Mouse (Mus musculus): ENCODE measurements around the gene Eif4ebp2. TPM values are rescaled to one million over a fixed set of nuclear protein-coding genes. Genes with fewer than 3 reads are reported as not detected.
A peak's percentile ranks its signal among the peaks of the same experiment; 100 is the strongest.

The Eif4ebp2 gene
- 43.3 and 46.9 TPM in 2 replicates for polyA plus RNA-seq (2014; fragmentation: Nextera tagmentation; extraction: Ambion mirVana)

DNA sequence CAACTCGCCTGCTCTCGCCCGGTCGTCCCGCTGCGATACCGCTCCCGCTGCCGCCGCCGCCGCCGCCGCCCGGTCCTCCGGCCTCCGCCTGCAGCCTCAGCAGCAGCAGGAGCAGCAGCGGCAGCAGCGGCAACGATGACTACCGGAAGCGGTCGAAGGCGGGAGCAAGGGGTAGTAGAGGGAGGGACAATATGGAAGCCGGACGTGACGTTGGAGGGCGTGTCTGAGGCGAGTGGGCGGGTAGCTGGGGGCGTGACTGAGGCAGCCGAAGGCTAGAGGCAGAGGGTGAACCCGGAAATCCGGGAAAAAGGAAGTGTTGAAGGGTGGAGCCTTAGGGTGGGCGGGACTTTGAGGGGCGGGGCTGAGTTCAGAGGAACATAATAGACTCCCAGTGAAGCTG is at the start of gene Eif4ebp2:
Eif4ebp2 (minus strand) TSS at position 17 of the 400 bp plus-strand sequence.
- Histone ChIP-seq H3K4me1 (ENCODE audit: control insufficient read depth, insufficient read depth, low read length) (peaks cover 10% of the 10 kb centered on the region; the same call in 1 of the 2 replicates), H3K9me3 (ENCODE audit: control insufficient read depth, low read length) (no peaks in the 10 kb centered on the region), H3K36me3 (ENCODE audit: control insufficient read depth, insufficient read depth, low read length) (peaks cover 12% of the 10 kb centered on the region), H3K27me3 (replicated peaks; ENCODE audit: control insufficient read depth, insufficient read depth, low read length) (no peaks in the 10 kb centered on the region), H3K9ac (ENCODE audit: low read depth, low read length) (peak within 1 kb of the TSS; percentile 89), H3K4me2 (ENCODE audit: low read depth, low read length) (peak within 1 kb of the TSS; percentile 71), H3K4me3 (ENCODE audit: low read depth, low read length) (peak within 1 kb of the TSS; percentile 96), H3K27ac (replicated peaks; ENCODE audit: low read depth, low read length) (peak within 1 kb of the TSS; percentile 82)
- DNase-seq (ENCODE audit: low spot score) (peak; percentile 98), ATAC-seq (ENCODE audit: low read depth) (peak; percentile 99)
- WGBS = under 1% methylated on average over 30 of the region's 36 CpGs

GRCm38 (mm10) chr10:61500756-61501155 is 48.3 kb upstream of the Eif4ebp2 start:
- 57% methylated on average over 7 of the region's 7 CpGs for WGBS
- H3K36me3 ChIP-seq (ENCODE audit: control insufficient read depth, insufficient read depth, low read length) = no peaks in the 10 kb centered on the region
- no peak overlapping the region for H3K9ac ChIP-seq (ENCODE audit: low read depth, low read length)
- H3K27me3 ChIP-seq (replicated peaks; ENCODE audit: control insufficient read depth, insufficient read depth, low read length) = no peaks in the 10 kb centered on the region
- no peak overlapping the region for H3K4me2 ChIP-seq (ENCODE audit: low read depth, low read length)
- H3K4me3 ChIP-seq (ENCODE audit: low read depth, low read length) = no peak overlapping the region
- H3K9me3 ChIP-seq (ENCODE audit: control insufficient read depth, low read length) = no peaks in the 10 kb centered on the region
- ATAC-seq (ENCODE audit: low read depth) (no peak), DNase-seq (ENCODE audit: low spot score) (no peak)
- H3K4me1 ChIP-seq (ENCODE audit: control insufficient read depth, insufficient read depth, low read length) = peaks cover 12% of the 10 kb centered on the region
- no peak overlapping the region for H3K27ac ChIP-seq (replicated peaks; ENCODE audit: low read depth, low read length)

GRCm38 (mm10) chr10:61499505-61500466 is 47.3 kb upstream of the Eif4ebp2 start:
- WGBS = 61% methylated on average over 20 of the region's 20 CpGs
- ATAC-seq (ENCODE audit: low read depth) = no peak
- Histone ChIP-seq H3K9me3 (ENCODE audit: control insufficient read depth, low read length) (no peaks in the 10 kb centered on the region), H3K9ac (ENCODE audit: low read depth, low read length) (no peak overlapping the region), H3K4me3 (ENCODE audit: low read depth, low read length) (no peak overlapping the region), H3K36me3 (ENCODE audit: control insufficient read depth, insufficient read depth, low read length) (no peaks in the 10 kb centered on the region), H3K4me2 (ENCODE audit: low read depth, low read length) (no peak overlapping the region), H3K27ac (replicated peaks; ENCODE audit: low read depth, low read length) (no peak overlapping the region), H3K27me3 (replicated peaks; ENCODE audit: control insufficient read depth, insufficient read depth, low read length) (no peaks in the 10 kb centered on the region), H3K4me1 (ENCODE audit: control insufficient read depth, insufficient read depth, low read length) (peaks cover 21% of the 10 kb centered on the region)
- DNase-seq (ENCODE audit: low spot score) = no peak

- peak; percentile 67 for DNase-seq (ENCODE audit: low spot score)
Measured at GRCm38 (mm10) chr10:61496231-61496630, 43.8 kb upstream of the Eif4ebp2 start.

GRCm38 (mm10) chr10:61495461-61495860 is 43.0 kb upstream of the Eif4ebp2 start:
- H3K4me3 ChIP-seq (ENCODE audit: low read depth, low read length) = no peak overlapping the region
- peak overlapping the region; percentile 73 for H3K27ac ChIP-seq (replicated peaks; ENCODE audit: low read depth, low read length)
- no peaks in the 10 kb centered on the region for H3K27me3 ChIP-seq (replicated peaks; ENCODE audit: control insufficient read depth, insufficient read depth, low read length)
- WGBS = 26% methylated on average over 4 of the region's 4 CpGs
- 0 out of 2 replicates have a peak overlapping the region, but pooled peaks have one; percentile 31 for H3K9ac ChIP-seq (ENCODE audit: low read depth, low read length)
- H3K36me3 ChIP-seq (ENCODE audit: control insufficient read depth, insufficient read depth, low read length) = no peaks in the 10 kb centered on the region
- no peak overlapping the region for H3K4me2 ChIP-seq (ENCODE audit: low read depth, low read length)
- ATAC-seq (ENCODE audit: low read depth) (peak; percentile 41; the same call in 1 of the 2 replicates), DNase-seq (ENCODE audit: low spot score) (peak; percentile 57)
- no peaks in the 10 kb centered on the region for H3K9me3 ChIP-seq (ENCODE audit: control insufficient read depth, low read length)
- peaks cover 21% of the 10 kb centered on the region for H3K4me1 ChIP-seq (ENCODE audit: control insufficient read depth, insufficient read depth, low read length)

More at GRCm38 (mm10) chr10:61496231-61496630, 43.8 kb upstream of the Eif4ebp2 start:
- no peaks in the 10 kb centered on the region for H3K9me3 ChIP-seq (ENCODE audit: control insufficient read depth, low read length)
- no peak overlapping the region for H3K4me3 ChIP-seq (ENCODE audit: low read depth, low read length)
- no peak overlapping the region for H3K4me2 ChIP-seq (ENCODE audit: low read depth, low read length)
- peak overlapping the region; percentile 73 for H3K27ac ChIP-seq (replicated peaks; ENCODE audit: low read depth, low read length)
- H3K4me1 ChIP-seq (ENCODE audit: control insufficient read depth, insufficient read depth, low read length) = peaks cover 21% of the 10 kb centered on the region
- no peak for ATAC-seq (ENCODE audit: low read depth)
- 0 out of 2 replicates have a peak overlapping the region, but pooled peaks have one; percentile 31 for H3K9ac ChIP-seq (ENCODE audit: low read depth, low read length)
- WGBS = 30% methylated on average over 9 of the region's 9 CpGs
- H3K27me3 ChIP-seq (replicated peaks; ENCODE audit: control insufficient read depth, insufficient read depth, low read length) = no peaks in the 10 kb centered on the region
- H3K36me3 ChIP-seq (ENCODE audit: control insufficient read depth, insufficient read depth, low read length) = no peaks in the 10 kb centered on the region

DNA sequence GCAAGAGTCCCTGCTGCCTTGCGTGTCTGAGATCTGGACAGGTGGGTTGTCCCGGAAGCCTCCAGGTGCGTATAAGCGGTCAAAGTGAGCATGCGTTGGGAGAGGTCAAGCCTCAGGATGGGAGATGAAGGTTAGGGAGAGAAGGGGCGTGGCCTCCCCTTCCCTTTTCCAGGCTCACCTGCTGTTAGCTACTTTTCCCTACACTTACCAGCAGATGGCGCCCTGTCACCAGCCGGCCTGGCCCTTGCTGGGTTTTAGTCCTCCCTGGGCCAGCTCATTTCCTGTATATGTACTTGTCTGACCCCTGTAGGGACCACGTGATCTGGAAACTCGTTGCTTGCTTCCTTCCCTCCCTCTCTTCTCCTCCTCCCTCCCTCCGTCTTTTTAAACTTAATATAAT is 39.6 kb upstream of the Eif4ebp2 start:
- Histone ChIP-seq H3K4me1 (ENCODE audit: control insufficient read depth, insufficient read depth, low read length) (peaks cover 21% of the 10 kb centered on the region), H3K27me3 (replicated peaks; ENCODE audit: control insufficient read depth, insufficient read depth, low read length) (no peaks in the 10 kb centered on the region), H3K36me3 (ENCODE audit: control insufficient read depth, insufficient read depth, low read length) (no peaks in the 10 kb centered on the region), H3K27ac (replicated peaks; ENCODE audit: low read depth, low read length) (no peak overlapping the region), H3K4me2 (ENCODE audit: low read depth, low read length) (no peak overlapping the region), H3K4me3 (ENCODE audit: low read depth, low read length) (no peak overlapping the region), H3K9ac (ENCODE audit: low read depth, low read length) (no peak overlapping the region), H3K9me3 (ENCODE audit: control insufficient read depth, low read length) (no peaks in the 10 kb centered on the region)
- DNase-seq (ENCODE audit: low spot score) (peak; percentile 82), ATAC-seq (ENCODE audit: low read depth) (peak; percentile 55; the same call in 1 of the 2 replicates)
- 10% methylated on average over 7 of the region's 11 CpGs for WGBS

- Histone ChIP-seq H3K4me2 (ENCODE audit: low read depth, low read length) (no peak overlapping the region), H3K9me3 (ENCODE audit: control insufficient read depth, low read length) (no peaks in the 10 kb centered on the region), H3K4me3 (ENCODE audit: low read depth, low read length) (no peak overlapping the region), H3K27me3 (replicated peaks; ENCODE audit: control insufficient read depth, insufficient read depth, low read length) (no peaks in the 10 kb centered on the region), H3K4me1 (ENCODE audit: control insufficient read depth, insufficient read depth, low read length) (peaks cover 17% of the 10 kb centered on the region), H3K9ac (ENCODE audit: low read depth, low read length) (no peak overlapping the region), H3K27ac (replicated peaks; ENCODE audit: low read depth, low read length) (no peak overlapping the region), H3K36me3 (ENCODE audit: control insufficient read depth, insufficient read depth, low read length) (no peaks in the 10 kb centered on the region)
- 35% methylated on average over 8 of the region's 8 CpGs for WGBS
- no peak for ATAC-seq (ENCODE audit: low read depth)
- DNase-seq (ENCODE audit: low spot score) = peak; percentile 38
Measured at GRCm38 (mm10) chr10:61491573-61491972, 39.1 kb upstream of the Eif4ebp2 start.

DNA sequence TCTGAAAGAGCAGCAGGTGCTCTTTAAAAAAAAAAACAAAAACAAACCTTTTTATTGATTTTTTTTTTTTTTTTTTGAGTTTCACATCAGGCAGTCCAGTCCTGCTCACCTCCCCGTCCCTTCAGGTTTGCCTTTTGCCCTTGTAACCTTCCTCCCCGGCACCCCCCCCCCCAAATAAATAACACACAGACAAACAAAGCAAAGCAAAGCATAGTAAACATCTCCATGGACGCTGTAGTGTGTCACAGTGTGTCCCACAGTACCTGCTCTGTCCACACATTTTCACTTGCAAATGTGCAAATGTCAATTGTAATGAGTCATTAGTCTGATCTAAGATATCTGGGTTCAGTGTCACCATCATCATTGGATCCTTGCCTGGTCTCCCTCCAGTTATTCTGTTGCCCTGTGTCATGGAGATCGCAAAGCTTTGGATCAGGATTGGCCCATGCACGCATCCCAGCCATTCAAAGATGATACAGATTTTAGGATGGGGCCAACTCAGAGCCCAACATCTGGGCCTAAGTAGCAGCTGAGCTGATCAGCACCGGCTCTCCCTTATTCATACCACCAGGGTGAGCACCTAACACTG is 36.2 kb upstream of the Eif4ebp2 start:
- Histone ChIP-seq H3K27me3 (replicated peaks; ENCODE audit: control insufficient read depth, insufficient read depth, low read length) (no peaks in the 10 kb centered on the region), H3K4me1 (ENCODE audit: control insufficient read depth, insufficient read depth, low read length) (no peaks in the 10 kb centered on the region), H3K4me2 (ENCODE audit: low read depth, low read length) (no peak overlapping the region), H3K4me3 (ENCODE audit: low read depth, low read length) (no peak overlapping the region), H3K36me3 (ENCODE audit: control insufficient read depth, insufficient read depth, low read length) (no peaks in the 10 kb centered on the region), H3K9me3 (ENCODE audit: control insufficient read depth, low read length) (no peaks in the 10 kb centered on the region), H3K27ac (replicated peaks; ENCODE audit: low read depth, low read length) (no peak overlapping the region), H3K9ac (ENCODE audit: low read depth, low read length) (no peak overlapping the region)
- no peak for ATAC-seq (ENCODE audit: low read depth)
- DNase-seq (ENCODE audit: low spot score) = no peak
- 82% methylated on average over 6 of the region's 6 CpGs for WGBS
